In genomic region chr11:93343961-93344360, GRCm38 (mm10) we compare ENCODE assay signal across 16 mouse cellular contexts.
"Had no signal": no experiment of that assay in that cellular context is flagged by ENCODE, and none has a peak within 500 bp of the region (broad histone marks: within the 10 kb centered on the region; RNA-seq: fewer than 3 reads in every experiment).

No protein-coding gene starts in this region.

- DNase-seq: heart, postnatal 10 days; heart, postnatal 14 days; heart, postnatal 36 days; heart, postnatal 4 days; kidney, adult 11 months; kidney, adult 18-20 months; kidney, adult 2 months; kidney, adult 8-10 months; kidney, adult 9 months; kidney, postnatal 10 days; kidney, postnatal 14 days; kidney, postnatal 25 days; kidney, postnatal 36 days; kidney, postnatal 4 days; layer of hippocampus, adult 9-11 months; layer of hippocampus, postnatal 36 days had no signal
